Mouse (Mus musculus) heart, embryonic 13.5 days (tissue): Measurements from ENCODE around the gene Bcl2l2. TPM values are rescaled to one million over a fixed set of nuclear protein-coding genes. Genes with fewer than 3 reads are reported as not detected.

ENCODE experiments used
- polyA plus RNA-seq: library from polyadenylated mRNA; unstranded; fragments of >200 nt; fragmentation: Nextera tagmentation; extraction: Ambion mirVana; gene quantifications from 2 replicates; pipeline ENCODE4 v1.2.1, GENCODE M21; 2015

The Bcl2l2 gene
- polyA plus RNA-seq, 1 experiment from 2014 or later, result 2.5 TPM

Other genes with a start within 250 kb of the Bcl2l2 start
- not detected in 2 replicates for gene Gm17606, start 242.4 kb upstream of the Bcl2l2 start, polyA plus RNA-seq
- 1.7 and 2.1 TPM in 2 replicates for gene Cdh24, start 242.0 kb upstream of the Bcl2l2 start, polyA plus RNA-seq
- 48.1 and 49.2 TPM in 2 replicates for gene 1700123O20Rik, start 197.2 kb upstream of the Bcl2l2 start, polyA plus RNA-seq
- gene Acin1, start 196.4 kb upstream of the Bcl2l2 start, polyA plus RNA-seq, result 81.2 and 85.3 TPM in 2 replicates
- 0.16 and 0.18 TPM in 2 replicates for gene Gm29776, start 184.5 kb upstream of the Bcl2l2 start, polyA plus RNA-seq
- gene Cebpe, start 171.2 kb upstream of the Bcl2l2 start, polyA plus RNA-seq, result 0.11 TPM in 1 of 2 replicates, not detected in the other
- 3.4 and 4.0 TPM in 2 replicates for gene Slc7a8, start 101.4 kb upstream of the Bcl2l2 start, polyA plus RNA-seq
- not detected in 2 replicates for gene Rnf212b, start 69.2 kb upstream of the Bcl2l2 start, polyA plus RNA-seq
- 5.3 and 8.0 TPM in 2 replicates for gene Homez, start 12.4 kb upstream of the Bcl2l2 start, polyA plus RNA-seq
- gene Ppp1r3e, start 5.8 kb upstream of the Bcl2l2 start, polyA plus RNA-seq, result 1.1 and 1.7 TPM in 2 replicates
- gene Gm20521, start 64 bp downstream of the Bcl2l2 start, polyA plus RNA-seq, result not detected in 2 replicates
- gene Pabpn1, start 9.1 kb downstream of the Bcl2l2 start, polyA plus RNA-seq, result 72.3 and 74.0 TPM in 2 replicates
- 33.9 and 37.4 TPM in 2 replicates for gene Slc22a17, start 29.8 kb downstream of the Bcl2l2 start, polyA plus RNA-seq
- 13.3 and 13.9 TPM in 2 replicates for gene Efs, start 42.7 kb downstream of the Bcl2l2 start, polyA plus RNA-seq
- not detected in 2 replicates for gene Il25, start 49.3 kb downstream of the Bcl2l2 start, polyA plus RNA-seq
- gene Cmtm5, start 52.9 kb downstream of the Bcl2l2 start, polyA plus RNA-seq, result 0.49 and 0.98 TPM in 2 replicates
- 1,796 and 1,858 TPM in 2 replicates for gene Myh6, start 83.5 kb downstream of the Bcl2l2 start, polyA plus RNA-seq
- not detected in 2 replicates for gene Gm17428, start 93.6 kb downstream of the Bcl2l2 start, polyA plus RNA-seq
- gene Myh7, start 111.2 kb downstream of the Bcl2l2 start, polyA plus RNA-seq, result 3,662 and 3,747 TPM in 2 replicates
- gene Ngdn, start 132.1 kb downstream of the Bcl2l2 start, polyA plus RNA-seq, result 56.8 and 58.2 TPM in 2 replicates
- 3.0 and 3.2 TPM in 2 replicates for gene Zfhx2, start 208.9 kb downstream of the Bcl2l2 start, polyA plus RNA-seq
- 13.8 and 15.9 TPM in 2 replicates for gene Thtpa, start 211.4 kb downstream of the Bcl2l2 start, polyA plus RNA-seq
- gene Ap1g2, start 223.2 kb downstream of the Bcl2l2 start, polyA plus RNA-seq, result 7.4 and 7.9 TPM in 2 replicates
- gene Jph4, start 233.6 kb downstream of the Bcl2l2 start, polyA plus RNA-seq, result 0.31 and 0.32 TPM in 2 replicates